Mouse (Mus musculus) embryo, embryonic 9.5 days (tissue): ENCODE measurements at regions not wholly inside any gene's neighbourhood (a gene's known extent, or its start where the extent isn't known, plus 50 kb on each side); places are given as distances from the start of the nearest gene placed in this dataset.

Source experiments
- DNase-seq: peaks from one replicate; pipeline ENCODE4 v3.0.0-alpha.2; 2017; ENCODE audit errors: extremely low spot score

GRCm38 (mm10) chr2:117910781-117911180, 200.9 kb upstream of the Thbs1 start:
- no peak for DNase-seq

- DNase-seq, result no peak
Measured at GRCm38 (mm10) chr2:117912722-117913121, 199.0 kb upstream of the Thbs1 start.

- DNase-seq, result no peak
Measured at GRCm38 (mm10) chr2:117913846-117914245, 197.8 kb upstream of the Thbs1 start.

DNA sequence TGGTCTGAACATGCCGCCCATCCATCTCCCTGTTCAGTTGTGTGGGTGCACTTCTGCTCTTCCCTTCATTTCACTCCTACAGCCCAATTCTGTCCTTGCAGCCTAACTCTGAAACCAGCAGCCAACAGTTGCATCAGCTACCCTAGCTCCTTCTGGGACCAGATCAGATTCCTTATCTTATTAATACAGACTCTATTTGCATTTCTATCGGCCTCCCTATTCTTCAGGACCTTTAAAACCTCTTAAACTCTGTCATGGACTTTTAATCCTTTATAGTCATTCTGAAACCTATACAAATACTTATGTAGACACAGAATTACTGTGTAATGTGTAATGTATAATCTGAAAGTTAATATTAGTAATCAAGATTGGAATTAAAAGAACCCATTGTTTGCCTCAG, 195.9 kb upstream of the Thbs1 start:
- no peak for DNase-seq

DNA sequence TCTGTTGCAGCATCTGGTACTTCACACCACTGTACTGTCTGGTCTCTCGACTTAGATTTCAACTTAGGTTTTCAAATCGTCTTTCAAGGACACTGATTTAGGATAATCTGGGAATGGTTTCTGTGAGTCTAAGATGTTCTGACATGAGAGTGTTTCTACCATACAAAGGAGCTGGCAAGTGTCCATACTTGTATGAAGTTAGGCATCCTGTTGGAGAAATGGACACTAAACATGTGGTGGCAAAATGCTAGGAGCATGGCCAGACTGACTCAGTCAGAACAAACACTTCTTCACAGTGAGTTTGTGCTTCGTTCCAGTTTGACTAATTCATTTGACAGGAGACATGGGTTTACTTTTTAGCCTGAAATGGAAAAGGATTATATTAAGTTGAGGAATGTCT, 194.5 kb upstream of the Thbs1 start:
- no peak for DNase-seq

GRCm38 (mm10) chr2:117924877-117925276, 186.8 kb upstream of the Thbs1 start:
- DNase-seq, result no peak

GRCm38 (mm10) chr2:117925412-117925811, 186.3 kb upstream of the Thbs1 start:
- DNase-seq, result no peak

DNA sequence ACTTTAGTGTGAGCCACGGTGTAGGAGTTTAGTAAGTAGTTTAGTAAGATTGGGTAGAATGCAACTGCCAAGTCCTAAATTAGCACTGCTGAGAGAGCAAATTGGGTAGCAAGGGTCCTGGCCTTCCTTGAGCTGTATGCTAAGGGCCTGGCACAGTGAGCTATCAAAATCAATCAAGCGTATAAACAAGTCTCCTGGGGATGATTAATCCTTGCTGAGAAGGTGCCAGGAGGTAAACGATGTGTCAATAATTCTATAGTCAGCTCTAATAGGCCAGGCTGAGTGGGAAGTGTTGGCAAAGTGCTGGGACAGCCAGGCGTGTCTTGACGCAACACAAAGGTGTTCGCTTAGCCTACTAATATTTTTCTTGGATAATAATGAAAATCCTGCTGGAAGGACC, 183.6 kb upstream of the Thbs1 start:
- DNase-seq, result no peak

GRCm38 (mm10) chr2:117929586-117929985, 182.1 kb upstream of the Thbs1 start:
- DNase-seq, result no peak

- no peak for DNase-seq
Measured at GRCm38 (mm10) chr2:117930895-117931537, 180.7 kb upstream of the Thbs1 start.

GRCm38 (mm10) chr2:117936590-117936989, 175.1 kb upstream of the Thbs1 start:
- no peak for DNase-seq

DNA sequence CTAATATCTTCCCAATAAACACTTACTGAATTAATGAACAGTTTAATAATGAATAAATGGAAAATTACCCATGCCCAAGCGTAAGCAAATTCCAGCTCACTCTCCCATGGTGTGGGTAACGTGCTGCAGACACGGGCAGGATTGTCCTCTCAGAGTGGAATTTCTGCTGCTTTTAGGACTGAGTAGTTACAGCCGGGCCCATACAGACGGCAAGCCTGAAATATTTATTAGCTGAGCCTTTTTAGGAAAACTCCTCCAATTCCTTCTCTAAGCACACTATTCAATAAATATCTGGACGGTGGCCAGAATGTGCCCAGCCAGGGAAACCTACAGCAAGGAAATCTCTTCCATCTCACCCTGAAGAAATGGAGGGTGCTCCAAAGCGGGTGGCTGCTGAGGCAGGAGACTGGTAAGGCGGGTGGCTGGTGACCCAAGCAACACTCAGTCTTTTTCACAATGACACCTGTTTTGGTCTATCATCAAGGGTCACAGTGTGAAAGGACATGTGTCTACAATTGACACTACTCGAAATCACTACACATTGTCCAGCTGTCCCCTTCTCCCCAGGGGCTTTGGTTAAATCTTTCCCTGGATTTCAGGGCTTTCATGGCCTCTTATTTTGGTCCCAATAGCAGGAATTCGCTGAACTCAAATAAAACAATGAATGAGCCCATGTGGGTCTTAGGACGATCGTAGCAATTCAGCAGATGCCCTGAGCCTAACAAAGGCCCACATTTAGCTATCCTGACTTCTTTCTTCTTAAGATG, 173.2 kb upstream of the Thbs1 start:
- DNase-seq, result peak; percentile 61

DNA sequence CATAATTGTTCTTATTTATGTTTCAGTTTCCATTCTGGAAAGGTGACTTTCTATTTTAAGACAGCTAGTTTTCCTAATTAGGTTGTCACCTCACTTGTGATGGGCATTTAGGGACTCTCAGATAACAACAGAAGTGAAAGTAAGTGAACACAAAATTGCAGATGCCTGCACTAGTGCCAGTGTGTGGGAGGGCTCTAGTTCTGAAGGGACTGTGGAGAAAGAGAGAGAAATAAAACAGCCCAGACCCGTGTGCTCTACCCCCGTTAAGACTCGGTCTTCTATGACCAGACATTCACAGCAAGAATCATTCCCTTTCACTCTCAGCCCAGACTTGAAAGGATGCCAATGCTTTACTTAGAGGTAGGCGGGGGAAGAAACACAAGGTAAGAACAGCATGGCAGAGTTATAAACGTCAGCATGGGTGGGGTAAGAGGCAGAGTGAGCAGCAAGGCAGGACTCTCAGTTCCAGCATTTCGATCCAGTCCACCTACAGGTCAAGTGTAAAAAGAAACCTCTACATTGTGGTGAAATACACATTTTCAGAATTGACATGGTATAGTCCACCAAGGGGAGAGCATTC, 170.1 kb upstream of the Thbs1 start:
- no peak for DNase-seq

GRCm38 (mm10) chr2:117943666-117944065, 168.0 kb upstream of the Thbs1 start:
- no peak for DNase-seq

DNA sequence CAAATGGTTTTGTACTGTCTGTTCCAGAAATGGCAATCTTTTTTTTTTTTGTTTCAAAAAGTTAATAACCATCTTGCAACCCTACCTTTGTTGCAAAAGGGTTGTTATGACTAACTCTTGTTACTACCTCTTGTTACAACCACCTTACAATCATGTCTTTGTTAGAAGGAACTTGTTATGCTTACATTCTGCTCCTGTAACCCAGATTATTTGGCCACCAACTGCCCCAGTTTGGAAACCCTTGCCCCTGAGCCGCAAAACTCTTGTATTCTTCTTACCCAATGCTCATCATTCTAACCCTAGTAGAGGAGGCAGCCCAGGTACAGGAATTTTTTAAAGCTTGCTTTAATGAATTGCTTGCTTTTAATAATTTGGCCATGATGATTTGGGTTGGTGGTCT, 167.4 kb upstream of the Thbs1 start:
- DNase-seq, result no peak

- no peak for DNase-seq
Measured at GRCm38 (mm10) chr2:117944942-117945341, 166.7 kb upstream of the Thbs1 start.

- DNase-seq, result no peak
Measured at GRCm38 (mm10) chr2:117950431-117951336, 161.0 kb upstream of the Thbs1 start.

GRCm38 (mm10) chr2:117951337-117951718, 160.3 kb upstream of the Thbs1 start:
- DNase-seq, result no peak

- DNase-seq, result no peak
Measured at GRCm38 (mm10) chr2:117958737-117959136, 152.9 kb upstream of the Thbs1 start.

- no peak for DNase-seq
Measured at GRCm38 (mm10) chr2:117959440-117959839, 152.2 kb upstream of the Thbs1 start.

DNA sequence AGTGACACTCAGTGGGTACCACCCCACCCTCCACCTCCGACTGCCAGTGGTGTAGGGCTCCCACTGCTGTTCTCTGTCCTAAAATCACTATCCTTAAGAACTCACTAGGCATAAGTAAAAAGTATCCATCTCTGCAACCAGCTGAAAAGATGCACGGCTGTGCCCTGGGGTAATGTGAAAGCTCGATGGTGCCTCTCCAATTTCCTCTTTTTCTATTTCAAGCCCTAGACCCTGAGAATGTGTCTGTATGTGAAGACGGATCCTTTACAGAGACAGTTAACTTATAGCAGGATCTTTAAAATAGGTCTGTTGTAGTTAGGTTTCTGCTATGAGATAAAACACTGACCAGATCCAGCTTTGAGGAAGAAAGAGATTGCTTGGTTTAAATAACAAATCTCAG, 149.1 kb upstream of the Thbs1 start:
- DNase-seq, result no peak

- no peak for DNase-seq
Measured at GRCm38 (mm10) chr2:117963526-117963925, 148.2 kb upstream of the Thbs1 start.
